Mouse (Mus musculus) activated CD4-positive, CD25-positive, alpha-beta regulatory T cell, adult 4 months (primary cell): Measurements from ENCODE around the gene Rab6b. TPM values are rescaled to one million over a fixed set of nuclear protein-coding genes. Genes with fewer than 3 reads are reported as not detected.
"Not testable (repeated sequence)": the region's sequence is repeated elsewhere in the genome, so short reads cannot be mapped to it uniquely, and the experiment has no call there.

Experiments
- ATAC-seq: one replicate; pipeline ENCODE4 v1.8.0; 2017
- polyA plus RNA-seq, 2 experiments: library from polyadenylated mRNA; unstranded; fragments of 100-300 nt; shearing (Covaris generic); gene quantifications; one replicate each; pipeline ENCODE4 v1.2.1; 2017

Rab6b gene
- polyA plus RNA-seq, 2 experiments from 2014 or later: 0.09 to 4.9 TPM

GRCm38 (mm10) chr9:103146257-103146656, 34.7 kb downstream of the Rab6b start:
- ATAC-seq: no peak

DNA sequence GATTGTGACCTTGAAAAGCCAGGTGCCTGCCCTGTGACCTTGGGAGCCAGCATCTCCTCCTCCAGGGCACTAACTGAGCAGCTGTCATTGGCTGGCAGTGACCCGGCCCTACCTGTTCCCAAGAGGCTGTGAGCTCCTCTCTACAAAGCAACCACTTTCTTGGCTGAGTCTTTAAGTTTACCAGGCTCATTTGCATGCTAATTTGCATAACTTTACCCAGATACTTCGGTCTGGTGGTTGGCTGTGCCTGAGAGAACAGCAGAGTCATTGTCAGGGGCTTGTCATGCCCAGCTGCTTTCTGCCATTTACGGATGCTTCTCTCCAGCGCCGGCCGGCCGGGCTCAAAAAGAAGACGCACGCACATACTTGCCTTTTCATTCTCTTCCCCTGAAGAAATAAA, 35.1 kb downstream of the Rab6b start:
- no peak for ATAC-seq

- no peak for ATAC-seq
Measured at GRCm38 (mm10) chr9:103147103-103147502, 35.5 kb downstream of the Rab6b start.

DNA sequence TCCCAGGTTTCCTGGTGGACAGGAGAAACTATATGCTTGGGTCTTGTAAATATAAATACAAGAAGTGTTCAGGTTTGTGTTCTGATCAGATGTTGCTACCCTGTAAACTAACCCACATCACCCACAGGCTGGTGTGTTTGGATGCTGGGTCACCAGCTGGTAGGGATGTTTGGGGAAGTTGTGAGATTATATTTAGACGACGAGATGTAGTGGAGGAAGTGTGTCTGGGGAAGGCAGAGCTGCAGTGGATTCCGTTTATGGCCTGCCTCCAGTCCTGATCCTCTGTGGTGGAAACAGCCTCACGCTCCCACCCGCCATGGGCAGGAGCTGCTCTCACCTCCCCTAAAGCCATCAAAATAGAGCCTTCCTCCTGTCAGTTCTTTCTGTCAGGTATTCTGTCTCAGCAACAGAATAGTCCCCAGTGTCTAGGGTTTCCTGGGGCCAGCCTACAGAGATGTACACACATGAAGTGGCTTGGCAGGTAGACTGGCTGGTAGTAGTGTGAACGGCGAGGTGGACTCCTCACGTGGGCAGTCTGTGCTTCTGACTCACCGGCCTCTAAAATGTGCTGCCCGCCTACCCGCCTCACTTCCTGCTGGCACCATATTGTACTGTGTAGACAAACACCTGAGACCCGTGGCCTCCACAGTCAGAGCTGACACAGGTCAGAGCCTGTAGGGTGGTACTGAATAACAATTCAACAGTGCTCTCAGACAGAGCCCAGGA, 37.6 kb downstream of the Rab6b start:
- no peak for ATAC-seq

GRCm38 (mm10) chr9:103153286-103153685, 41.7 kb downstream of the Rab6b start:
- no peak for ATAC-seq

DNA sequence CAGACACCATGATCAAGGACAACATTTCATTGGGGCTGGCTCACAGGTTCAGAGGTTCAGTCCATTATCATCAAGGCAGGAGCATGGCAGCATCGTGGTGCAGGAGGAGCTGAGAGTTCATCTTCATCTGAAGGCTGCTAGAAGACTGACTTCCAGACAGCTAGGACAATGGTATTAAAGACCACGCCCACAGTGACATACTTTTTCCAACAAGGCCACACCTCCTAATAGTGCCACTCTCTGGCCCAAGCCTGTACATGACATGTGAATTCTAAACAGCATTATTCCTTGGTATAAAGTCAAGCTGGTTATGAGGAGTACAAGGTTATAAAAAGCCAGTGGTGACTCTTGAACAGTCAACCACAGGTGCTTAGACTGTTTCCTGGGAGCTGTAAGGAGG, 43.0 kb downstream of the Rab6b start:
- no peak for ATAC-seq

GRCm38 (mm10) chr9:103155158-103155557, 43.6 kb downstream of the Rab6b start:
- not testable (repeated sequence) for ATAC-seq

GRCm38 (mm10) chr9:103163806-103164205, 52.2 kb downstream of the Rab6b start:
- ATAC-seq: no peak

DNA sequence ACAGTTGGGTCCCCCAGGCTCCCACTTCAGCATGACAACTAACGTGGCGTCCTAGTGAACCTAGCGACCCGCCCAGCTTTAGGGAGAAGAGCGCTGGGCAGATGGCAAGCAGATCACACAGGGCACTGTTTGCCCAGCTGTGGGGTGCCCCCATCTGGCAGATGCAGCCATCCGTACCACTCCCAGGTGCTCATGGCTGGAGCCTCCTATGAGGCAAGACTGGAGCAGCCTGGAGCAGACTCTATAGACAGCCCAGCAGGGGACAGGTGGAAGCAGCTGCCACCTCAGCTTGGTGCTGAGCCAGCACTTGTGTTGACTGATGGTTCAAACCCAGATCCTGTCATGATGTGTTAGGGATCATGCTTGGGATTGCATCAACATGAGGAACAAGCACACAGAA, 56.5 kb downstream of the Rab6b start:
- no peak for ATAC-seq

GRCm38 (mm10) chr9:103168771-103169170, 57.2 kb downstream of the Rab6b start:
- ATAC-seq: no peak

DNA sequence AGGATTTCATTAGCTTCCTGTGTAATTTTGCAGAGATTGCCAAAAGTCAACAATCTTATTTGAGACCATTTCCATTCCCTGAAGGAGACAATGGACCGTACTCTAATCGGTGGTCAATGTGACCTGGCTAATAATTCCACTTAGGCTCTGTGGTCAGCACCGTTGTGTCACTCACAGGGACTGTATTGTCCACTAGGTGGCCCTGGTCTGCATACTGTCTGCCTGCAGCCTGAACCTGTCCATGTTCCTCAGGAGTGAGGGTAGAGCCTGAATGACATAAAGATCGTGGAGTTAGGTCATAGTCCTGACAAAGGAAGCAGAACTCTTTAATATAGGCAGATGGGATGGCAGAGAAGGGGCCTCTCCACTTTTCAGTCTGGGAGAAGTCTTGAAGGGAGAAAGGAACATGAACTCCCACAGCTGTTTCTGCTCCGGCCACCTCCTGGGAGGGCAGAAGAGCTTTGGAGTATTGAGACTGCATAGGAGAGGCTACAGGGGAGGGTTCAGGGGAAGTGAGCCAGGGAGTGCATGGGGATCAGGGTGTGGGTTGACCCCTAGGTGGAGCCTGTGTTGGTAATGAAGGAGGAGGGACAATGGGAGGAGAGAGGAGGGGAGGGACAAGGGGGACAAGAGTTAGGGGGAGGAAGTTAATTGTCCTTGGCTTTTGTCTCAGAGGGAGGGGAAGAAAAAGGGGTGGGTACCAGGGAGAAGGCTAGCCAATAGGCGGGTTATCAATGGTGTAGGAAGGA, 63.4 kb downstream of the Rab6b start:
- ATAC-seq: no peak

- ATAC-seq: no peak
Measured at GRCm38 (mm10) chr9:103175692-103176091, 64.1 kb downstream of the Rab6b start.

GRCm38 (mm10) chr9:103180303-103180702, 68.7 kb downstream of the Rab6b start:
- no peak for ATAC-seq

GRCm38 (mm10) chr9:103180807-103181565, 69.4 kb downstream of the Rab6b start:
- ATAC-seq: peak; percentile 99

GRCm38 (mm10) chr9:103181886-103182285, 70.3 kb downstream of the Rab6b start:
- ATAC-seq: no peak

- ATAC-seq: no peak
Measured at GRCm38 (mm10) chr9:103184855-103185254, 73.3 kb downstream of the Rab6b start.

DNA sequence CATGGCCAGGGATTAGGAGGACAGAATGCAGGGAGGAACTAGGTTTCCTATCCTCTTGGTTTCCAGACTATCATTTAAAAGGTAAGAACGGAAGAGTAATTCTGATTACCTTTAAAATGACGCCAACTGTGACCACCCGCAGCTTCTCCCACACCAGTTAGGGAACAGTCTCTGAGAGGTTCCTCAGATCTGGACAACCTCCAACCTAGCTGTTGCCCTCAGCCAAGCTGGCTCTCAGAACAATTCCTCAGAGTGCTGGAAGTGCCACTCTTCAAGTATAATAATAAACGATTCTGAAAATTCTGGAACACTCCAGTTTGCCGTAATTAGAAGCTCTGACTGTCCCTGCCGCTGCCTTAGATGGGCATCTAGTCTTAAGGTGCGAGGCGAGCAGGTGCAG, 74.4 kb downstream of the Rab6b start:
- ATAC-seq: no peak

DNA sequence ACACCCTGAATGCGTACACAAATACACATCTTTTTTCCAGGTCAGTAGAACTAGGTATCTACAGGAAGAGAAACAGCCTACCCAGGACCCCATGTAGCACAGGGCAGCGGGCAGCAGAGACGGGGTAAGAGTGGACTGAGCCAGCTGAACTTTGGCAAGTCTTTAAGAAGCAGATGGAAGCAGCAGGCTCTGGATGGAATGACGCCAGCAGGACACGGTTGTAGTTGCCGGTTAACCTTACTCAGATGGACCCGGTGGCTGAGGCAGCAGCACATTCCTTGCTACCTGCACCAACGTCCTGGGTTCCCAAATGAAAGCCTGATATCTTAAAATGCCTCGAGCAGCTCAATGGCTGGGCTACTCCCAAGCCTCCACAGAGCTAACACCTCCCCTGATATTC, 75.2 kb downstream of the Rab6b start:
- ATAC-seq: no peak

DNA sequence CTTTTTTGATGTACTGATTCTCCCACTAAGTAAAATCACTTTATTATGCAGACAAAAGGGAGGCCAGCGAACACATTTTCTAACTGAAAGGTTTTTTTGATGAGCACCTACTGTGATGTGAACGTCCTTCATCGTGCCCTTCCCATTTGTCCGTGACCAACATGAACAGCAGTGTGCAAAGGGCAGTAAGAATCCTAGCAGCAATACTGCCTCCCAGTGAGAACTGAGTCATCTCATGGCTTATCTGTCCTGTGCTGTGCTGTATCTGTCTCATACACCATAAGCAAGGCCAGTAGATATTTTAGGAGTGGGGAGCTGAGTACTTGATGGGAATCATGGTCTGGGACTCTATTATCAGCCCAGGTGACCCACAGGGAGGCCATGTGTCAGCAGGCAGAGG, 76.8 kb downstream of the Rab6b start:
- no peak for ATAC-seq

DNA sequence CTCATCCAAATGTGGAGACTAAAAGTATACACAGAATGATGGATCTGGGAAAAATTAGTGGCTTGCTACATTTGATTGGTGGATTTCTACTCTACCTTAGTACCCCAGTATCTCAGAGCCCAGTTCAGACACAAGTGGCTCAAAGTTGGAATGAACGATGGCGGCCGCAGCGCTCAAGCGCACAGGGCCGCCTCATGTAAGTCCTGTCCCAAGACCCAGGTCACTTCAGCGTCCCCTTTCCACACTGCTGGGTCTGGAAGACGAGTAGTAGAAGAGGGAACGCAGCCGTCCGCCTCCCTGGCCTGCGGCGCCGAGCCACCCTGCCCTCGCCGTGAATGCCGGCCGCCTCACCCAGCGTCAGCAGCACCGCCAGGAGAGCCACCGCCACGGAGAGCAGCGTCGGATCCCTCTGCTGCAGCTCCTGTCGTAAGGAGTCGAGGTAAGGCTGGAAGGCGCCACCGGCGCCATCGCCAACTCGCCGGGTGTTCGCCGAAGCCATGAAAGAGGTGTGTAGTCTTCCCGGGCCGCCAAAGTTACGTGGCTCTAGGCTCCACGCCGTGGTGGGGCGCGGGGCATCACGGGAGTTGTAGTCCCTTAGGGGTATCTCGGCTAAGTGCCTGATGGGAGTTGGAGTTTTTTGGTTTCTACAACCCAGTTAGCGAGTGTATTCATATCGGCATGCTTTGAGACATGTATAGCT, 90.1 kb downstream of the Rab6b start, which contains the start of gene Srprb:
Srprb (minus strand) TSS at position 577 of the 700 bp plus-strand sequence.
- peak; percentile 100 for ATAC-seq

DNA sequence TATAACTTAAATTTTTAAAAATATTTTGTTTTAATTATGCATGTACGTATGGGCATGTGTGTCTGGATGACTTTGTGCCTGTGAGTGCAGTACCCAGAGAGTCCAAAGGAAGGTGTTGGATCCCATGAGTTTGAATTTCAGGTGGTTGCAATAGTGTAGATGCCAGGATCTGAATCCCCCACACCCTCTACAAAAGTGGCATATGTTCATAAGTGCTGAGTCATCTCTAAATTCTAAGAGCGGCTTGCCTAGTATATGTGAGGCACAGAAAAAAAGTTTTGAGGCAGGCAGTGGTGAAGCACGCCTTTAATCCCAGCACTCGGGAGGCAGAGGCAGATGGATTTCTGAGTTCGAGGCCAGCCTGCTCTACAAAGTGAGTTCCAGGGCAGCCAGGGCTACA, 94.2 kb downstream of the Rab6b start:
- ATAC-seq: no peak

- peak; percentile 98 for ATAC-seq
Measured at GRCm38 (mm10) chr9:103207846-103208245, 96.3 kb downstream of the Rab6b start.
